ENCODE assay signal across 11 mouse cellular contexts in the genomic region with DNA sequence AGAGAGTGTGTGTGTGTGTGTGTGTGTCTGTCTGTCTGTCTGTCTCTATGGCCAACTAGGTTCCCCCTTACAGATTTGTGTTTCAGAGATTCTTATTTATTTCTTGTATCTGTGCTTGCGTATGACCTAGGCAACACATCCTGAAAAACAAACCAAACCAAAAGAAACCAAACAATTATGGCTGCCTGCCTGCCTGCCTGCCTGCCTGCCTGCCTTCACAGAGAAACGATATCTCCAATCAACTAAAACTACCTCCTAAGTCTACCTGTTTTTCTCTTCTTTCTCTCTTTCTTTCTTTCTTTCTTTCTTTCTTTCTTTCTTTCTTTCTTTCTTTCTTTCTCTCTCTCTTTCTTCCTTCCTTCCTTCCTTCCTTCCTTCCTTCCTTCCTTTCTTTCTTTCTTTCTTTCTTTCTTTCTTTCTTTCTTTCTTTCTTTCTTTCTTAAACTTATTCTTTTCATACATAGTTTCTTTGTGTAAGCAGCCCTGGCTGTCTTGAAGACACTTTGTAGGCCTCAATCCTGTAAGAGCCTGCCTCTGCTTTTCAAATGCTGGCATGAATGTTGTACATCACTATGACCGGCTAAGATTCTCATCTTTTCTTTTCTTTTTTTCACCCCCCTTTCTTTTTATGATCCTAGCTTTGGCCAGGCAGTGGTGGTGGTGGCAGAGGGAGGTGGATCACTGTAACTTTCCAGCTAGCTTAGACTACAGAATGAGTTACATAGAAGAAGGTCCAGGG. TPM values are rescaled to one million over a fixed set of nuclear protein-coding genes. Genes with fewer than 3 reads are reported as not detected.
DNase-seq lines count a peak whose midpoint lies in the region; ATAC-seq and TF ChIP-seq lines count a peak whose summit lies in the region.
"Not testable (repeated sequence)": the region's sequence is repeated elsewhere in the genome, so short reads cannot be mapped to it uniquely, and the experiment has no call there.
"Had no signal": no experiment of that assay in that cellular context is flagged by ENCODE, and none has a peak within 500 bp of the region (broad histone marks: within the 10 kb centered on the region; RNA-seq: fewer than 3 reads in every experiment).

No protein-coding gene starts in this region.

- not testable (repeated sequence) for H3K4me3 ChIP-seq in embryonic facial prominence, embryonic 11.5 days (ENCODE audit: low read depth, low read length); heart, embryonic 11.5 days (ENCODE audit: low read depth, low read length); kidney, embryonic 14.5 days (ENCODE audit: low read length); limb, embryonic 14.5 days (replicated peaks; ENCODE audit: low read length); midbrain, embryonic 15.5 days

- peak; percentile 85 for DNase-seq in 416B (ENCODE audit: low read depth)
- DNase-seq in adrenal gland, postnatal 10 days = peak; percentile 66
- peak; percentile 67 for DNase-seq in embryonic facial prominence, embryonic 11.5 days (ENCODE audit: low spot score)
- peak; percentile 75 for DNase-seq in limb, embryonic 14.5 days (ENCODE audit: low spot score)
- DNase-seq in splenic B cell, adult 2 months (ENCODE audit: low read depth, low spot score) = peak; percentile 62

- H3K9me3 ChIP-seq in embryonic facial prominence, embryonic 11.5 days (replicated peaks; ENCODE audit: control insufficient read depth, low read length); heart, embryonic 11.5 days (replicated peaks; ENCODE audit: control insufficient read depth, low read length); kidney, embryonic 14.5 days (ENCODE audit: control insufficient read depth, low read length); limb, embryonic 14.5 days (ENCODE audit: control insufficient read depth, low read length); midbrain, embryonic 15.5 days: not testable (repeated sequence)

- H3K4me1 ChIP-seq in embryonic facial prominence, embryonic 11.5 days (ENCODE audit: control insufficient read depth, insufficient read depth, low read length); heart, embryonic 11.5 days (ENCODE audit: control insufficient read depth, insufficient read depth, low read length); kidney, embryonic 14.5 days (ENCODE audit: control insufficient read depth, insufficient read depth, low read length); limb, embryonic 14.5 days (ENCODE audit: control insufficient read depth, insufficient read depth, low read length); midbrain, embryonic 15.5 days: not testable (repeated sequence)

- 78% methylated on average over 3 of the region's 3 CpGs for WGBS in embryonic facial prominence, embryonic 11.5 days
- WGBS in heart, embryonic 11.5 days (ENCODE audit: insufficient replicate concordance) = 67% methylated on average over 3 of the region's 3 CpGs
- WGBS in kidney, embryonic 14.5 days = 69% methylated on average over 3 of the region's 3 CpGs
- 72% methylated on average over 3 of the region's 3 CpGs for WGBS in limb, embryonic 14.5 days
- 68% methylated on average over 3 of the region's 3 CpGs for WGBS in midbrain, embryonic 15.5 days

- not testable (repeated sequence) for H3K36me3 ChIP-seq in embryonic facial prominence, embryonic 11.5 days (replicated peaks; ENCODE audit: control insufficient read depth, insufficient read depth, low read depth, low read length); heart, embryonic 11.5 days (ENCODE audit: control insufficient read depth, insufficient read depth, low read length); kidney, embryonic 14.5 days (ENCODE audit: control insufficient read depth, insufficient read depth, low read length); limb, embryonic 14.5 days (ENCODE audit: control insufficient read depth, insufficient read depth, low read length); midbrain, embryonic 15.5 days (replicated peaks); splenic B cell, adult 2 months (ENCODE audit: control insufficient read depth, insufficient read depth, low read length, poor library complexity, severe bottlenecking)

- TF ChIP-seq POLR2A in limb, embryonic 14.5 days (IDR thresholded peaks at IDR 0.05; ENCODE audit: borderline replicate concordance, extremely low read depth, insufficient read depth, insufficient read length) = not testable (repeated sequence)

- not testable (repeated sequence) for H3K9ac ChIP-seq in embryonic facial prominence, embryonic 11.5 days (replicated peaks; ENCODE audit: low read length); heart, embryonic 11.5 days (ENCODE audit: low read depth, low read length); kidney, embryonic 14.5 days (ENCODE audit: low read depth, low read length); limb, embryonic 14.5 days (ENCODE audit: low read depth, low read length, severe bottlenecking); midbrain, embryonic 15.5 days

- peak; percentile 75; the same call in 1 of the 2 replicates for ATAC-seq in embryonic facial prominence, embryonic 11.5 days (replicated peaks; ENCODE audit: insufficient number of reproducible peaks, low FRiP score, low TSS enrichment, low read depth)
- ATAC-seq in heart, embryonic 11.5 days (replicated peaks; ENCODE audit: insufficient number of reproducible peaks, low FRiP score, low TSS enrichment) = peak; percentile 73
- ATAC-seq in kidney, embryonic 14.5 days (ENCODE audit: low FRiP score, low TSS enrichment) = peak; percentile 74
- not testable (repeated sequence) for ATAC-seq in limb, embryonic 14.5 days (ENCODE audit: low FRiP score, low read depth)
- 0 out of 2 replicates have a peak, but pooled peaks have one; percentile 62 for ATAC-seq in midbrain, embryonic 15.5 days (replicated peaks)

- H3K27me3 ChIP-seq in embryonic facial prominence, embryonic 11.5 days (ENCODE audit: control insufficient read depth, insufficient read depth, low read length); heart, embryonic 11.5 days (ENCODE audit: control insufficient read depth, insufficient read depth, low read length); kidney, embryonic 14.5 days (ENCODE audit: control insufficient read depth, insufficient read depth, low read length); limb, embryonic 14.5 days (ENCODE audit: control insufficient read depth, insufficient read depth, low read length); midbrain, embryonic 15.5 days (replicated peaks); splenic B cell, adult 2 months (ENCODE audit: control insufficient read depth, insufficient read depth, low read length, poor library complexity, severe bottlenecking): not testable (repeated sequence)

- not testable (repeated sequence) for H3K4me2 ChIP-seq in embryonic facial prominence, embryonic 11.5 days (ENCODE audit: low read depth, low read length); heart, embryonic 11.5 days; kidney, embryonic 14.5 days (replicated peaks; ENCODE audit: low read depth, low read length); limb, embryonic 14.5 days (replicated peaks; ENCODE audit: low read depth, low read length, severe bottlenecking); midbrain, embryonic 15.5 days

- not testable (repeated sequence) for H3K27ac ChIP-seq in embryonic facial prominence, embryonic 11.5 days (replicated peaks; ENCODE audit: low read depth, low read length); heart, embryonic 11.5 days (ENCODE audit: low read depth, low read length); kidney, embryonic 14.5 days (ENCODE audit: low read depth, low read length); limb, embryonic 14.5 days (replicated peaks; ENCODE audit: low read depth, low read length); midbrain, embryonic 15.5 days

RNA-seq across cellular contexts. Expression of gene Gm14496, which starts 59.7 kb away (rescaled TPM):
- not detected for total RNA-seq in adrenal gland, postnatal 10 days (2021)
- polyA plus RNA-seq in embryonic facial prominence, embryonic 11.5 days (2014; fragmentation: Nextera tagmentation; extraction: Ambion mirVana) = not detected in 2 replicates
- not detected in 2 replicates for polyA plus RNA-seq in heart, embryonic 11.5 days (2014; fragmentation: Nextera tagmentation; extraction: Ambion mirVana)
- not detected in 2 replicates for polyA plus RNA-seq in kidney, embryonic 14.5 days (2014; fragmentation: Nextera tagmentation; extraction: Ambion mirVana)
- polyA plus RNA-seq in limb, embryonic 14.5 days (2012; rRNA removed) = not detected in 2 replicates
- polyA plus RNA-seq in limb, embryonic 14.5 days (2014; fragmentation: Nextera tagmentation; extraction: Ambion mirVana) = not detected in 2 replicates
- not detected in 2 replicates for polyA plus RNA-seq in midbrain, embryonic 15.5 days (2015; fragmentation: Nextera tagmentation; extraction: Ambion mirVana)
- polyA plus RNA-seq: forebrain, embryonic 13.5 days; myocyte; urinary bladder, adult 2 months had no signal
